In the genomic region with DNA sequence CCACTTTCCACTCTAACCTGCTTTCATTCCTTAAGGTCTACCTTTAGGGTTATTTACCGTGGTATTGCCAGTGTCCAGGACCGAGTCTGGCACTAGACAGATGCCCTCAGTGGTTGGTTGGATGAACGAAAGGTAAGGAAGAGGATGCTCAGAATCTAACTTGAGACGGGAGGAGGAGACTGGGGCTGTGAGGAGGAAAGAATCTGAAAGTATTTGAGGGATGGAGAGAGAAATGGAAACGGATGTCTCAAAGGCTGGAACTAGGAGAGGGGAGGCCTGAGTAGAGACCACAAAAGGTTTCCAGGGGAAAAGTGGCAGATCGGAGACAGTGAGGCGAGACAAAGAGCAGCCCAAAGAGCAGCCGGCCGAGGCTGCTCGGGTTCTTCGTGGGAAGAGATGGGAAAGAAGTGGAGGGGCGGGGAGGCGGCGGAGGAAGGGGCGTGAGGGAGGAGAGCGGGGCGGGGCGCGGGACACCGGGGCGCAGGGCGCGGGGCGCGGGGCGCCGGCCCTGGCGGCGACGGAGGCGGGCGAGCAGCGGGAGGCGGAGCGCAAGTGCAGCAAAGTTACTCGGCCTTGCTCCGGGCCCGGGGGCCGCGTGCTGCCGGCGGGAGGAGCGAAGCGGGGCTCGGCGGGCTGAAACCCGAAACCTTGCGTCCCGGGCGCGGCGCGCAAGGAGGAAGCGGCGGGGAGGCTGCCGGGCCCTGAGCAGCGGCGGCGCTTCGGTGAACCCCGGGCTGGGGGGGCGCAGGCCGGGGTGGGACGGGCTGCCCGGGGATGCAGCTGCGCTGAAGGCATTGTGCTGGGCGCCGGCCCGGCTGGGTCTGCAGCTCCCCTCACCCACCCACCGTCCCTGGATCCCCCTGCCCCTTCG, we compare ENCODE assay signal across 8 mouse cellular contexts. TPM values are rescaled to one million over a fixed set of nuclear protein-coding genes. Genes with fewer than 3 reads are reported as not detected.
DNase-seq lines count a peak whose midpoint lies in the region; ATAC-seq lines count a peak whose summit lies in the region.

No protein-coding gene starts in this region.

- under 1% methylated on average over 35 of the region's 71 CpGs for WGBS in embryonic facial prominence, embryonic 11.5 days
- 1% methylated on average over 52 of the region's 71 CpGs for WGBS in heart, embryonic 11.5 days (ENCODE audit: insufficient replicate concordance)
- 1% methylated on average over 50 of the region's 71 CpGs for WGBS in lung, embryonic 15.5 days

- DNase-seq in CD4-positive helper T cell, adult 2 months (ENCODE audit: low read depth, low spot score), result peak; percentile 5
- peak; percentile 39 for DNase-seq in adrenal gland, adult 8-10 months
- peak; percentile 76 for DNase-seq in embryonic facial prominence, embryonic 11.5 days (ENCODE audit: low spot score)
- peak; percentile 37 for DNase-seq in kidney, adult 9 months
- DNase-seq in ovary, postnatal 14 days (ENCODE audit: low spot score), result peak; percentile 63
- DNase-seq in urinary bladder, postnatal 10 days (ENCODE audit: low spot score), result peak; percentile 51

- H3K4me1 ChIP-seq in embryonic facial prominence, embryonic 11.5 days (ENCODE audit: control insufficient read depth, insufficient read depth, low read length), result no peaks in the 10 kb centered on the region
- peaks cover 9% of the 10 kb centered on the region; the same call in 1 of the 2 replicates for H3K4me1 ChIP-seq in heart, embryonic 11.5 days (ENCODE audit: control insufficient read depth, insufficient read depth, low read length)
- peaks cover 26% of the 10 kb centered on the region for H3K4me1 ChIP-seq in lung, embryonic 15.5 days

- no peaks in the 10 kb centered on the region for H3K36me3 ChIP-seq in embryonic facial prominence, embryonic 11.5 days (replicated peaks; ENCODE audit: control insufficient read depth, insufficient read depth, low read depth, low read length)
- no peaks in the 10 kb centered on the region for H3K36me3 ChIP-seq in heart, embryonic 11.5 days (ENCODE audit: control insufficient read depth, insufficient read depth, low read length)
- H3K36me3 ChIP-seq in lung, embryonic 15.5 days, result no peaks in the 10 kb centered on the region

- H3K9ac ChIP-seq in embryonic facial prominence, embryonic 11.5 days (replicated peaks; ENCODE audit: low read length), result peak overlapping the region; percentile 92
- H3K9ac ChIP-seq in heart, embryonic 11.5 days (ENCODE audit: low read depth, low read length), result peak overlapping the region; percentile 83
- peak overlapping the region; percentile 65 for H3K9ac ChIP-seq in lung, embryonic 15.5 days

- H3K27ac ChIP-seq in embryonic facial prominence, embryonic 11.5 days (replicated peaks; ENCODE audit: low read depth, low read length), result peak overlapping the region; percentile 90
- H3K27ac ChIP-seq in heart, embryonic 11.5 days (ENCODE audit: low read depth, low read length), result peak overlapping the region; percentile 71
- peak overlapping the region; percentile 85 for H3K27ac ChIP-seq in lung, embryonic 15.5 days

- H3K9me3 ChIP-seq in embryonic facial prominence, embryonic 11.5 days (replicated peaks; ENCODE audit: control insufficient read depth, low read length), result no peaks in the 10 kb centered on the region
- no peaks in the 10 kb centered on the region for H3K9me3 ChIP-seq in heart, embryonic 11.5 days (replicated peaks; ENCODE audit: control insufficient read depth, low read length)
- H3K9me3 ChIP-seq in lung, embryonic 15.5 days, result no peaks in the 10 kb centered on the region

- peak overlapping the region; percentile 75 for H3K4me3 ChIP-seq in embryonic facial prominence, embryonic 11.5 days (ENCODE audit: low read depth, low read length)
- H3K4me3 ChIP-seq in heart, embryonic 11.5 days (ENCODE audit: low read depth, low read length), result peak overlapping the region; percentile 77
- H3K4me3 ChIP-seq in lung, embryonic 15.5 days, result peak overlapping the region; percentile 78

- no peaks in the 10 kb centered on the region for H3K27me3 ChIP-seq in embryonic facial prominence, embryonic 11.5 days (ENCODE audit: control insufficient read depth, insufficient read depth, low read length)
- peaks cover 3% of the 10 kb centered on the region; the same call in 1 of the 2 replicates for H3K27me3 ChIP-seq in heart, embryonic 11.5 days (ENCODE audit: control insufficient read depth, insufficient read depth, low read length)
- no peaks in the 10 kb centered on the region for H3K27me3 ChIP-seq in lung, embryonic 15.5 days

- peak overlapping the region; percentile 85 for H3K4me2 ChIP-seq in embryonic facial prominence, embryonic 11.5 days (ENCODE audit: low read depth, low read length)
- H3K4me2 ChIP-seq in heart, embryonic 11.5 days, result peak overlapping the region; percentile 96
- peak overlapping the region; percentile 93 for H3K4me2 ChIP-seq in lung, embryonic 15.5 days

- peak; percentile 86 for ATAC-seq in embryonic facial prominence, embryonic 11.5 days (replicated peaks; ENCODE audit: insufficient number of reproducible peaks, low FRiP score, low TSS enrichment, low read depth)
- ATAC-seq in heart, embryonic 11.5 days (replicated peaks; ENCODE audit: insufficient number of reproducible peaks, low FRiP score, low TSS enrichment), result peak; percentile 81
- peak; percentile 90 for ATAC-seq in lung, embryonic 15.5 days (ENCODE audit: borderline replicate concordance, extremely low read depth, low FRiP score, low TSS enrichment)

RNA-seq across cellular contexts. Expression of gene Gpr161, which starts 14.0 kb away (rescaled TPM):
- 1 to 10 TPM in 3 of 4 experiments, under 1 TPM in 1; 0.92 to 1.3 (median 1.2) TPM for total RNA-seq in adrenal gland, adult 8-10 months (2022)
- polyA plus RNA-seq in embryonic facial prominence, embryonic 11.5 days (2014; fragmentation: Nextera tagmentation; extraction: Ambion mirVana), result 2.0 and 2.2 TPM in 2 replicates
- polyA plus RNA-seq in heart, embryonic 11.5 days (2014; fragmentation: Nextera tagmentation; extraction: Ambion mirVana), result 0.79 and 1.1 TPM in 2 replicates
- polyA plus RNA-seq in lung, embryonic 15.5 days (2015; fragmentation: Nextera tagmentation; extraction: Ambion mirVana), result 0.84 and 0.89 TPM in 2 replicates

RNA-seq across cellular contexts. Expression of gene Tiprl, which starts 44.8 kb away (rescaled TPM):
- total RNA-seq in adrenal gland, adult 8-10 months (2022), result 10 to 100 TPM; 57.9 to 65.5 (median 62.0) TPM
- polyA plus RNA-seq in embryonic facial prominence, embryonic 11.5 days (2014; fragmentation: Nextera tagmentation; extraction: Ambion mirVana), result 116 and 120 TPM in 2 replicates
- polyA plus RNA-seq in heart, embryonic 11.5 days (2014; fragmentation: Nextera tagmentation; extraction: Ambion mirVana), result 78.4 and 87.6 TPM in 2 replicates
- 102 and 104 TPM in 2 replicates for polyA plus RNA-seq in lung, embryonic 15.5 days (2015; fragmentation: Nextera tagmentation; extraction: Ambion mirVana)

Comparison
In these comparisons a context has a peak if more than half of its experiments do, and no peak if none do; other contexts are left out.
1. Peak in every context shown above with its lines: DNase-seq, ATAC-seq, H3K4me3 ChIP-seq and H3K27ac ChIP-seq.
2. DNase-seq: peak in every context shown above with its lines; median percentile 76 in embryonic facial prominence, embryonic 11.5 days; 63 in ovary, postnatal 14 days; 51 in urinary bladder, postnatal 10 days; 39 in adrenal gland, adult 8-10 months; 37 in kidney, adult 9 months; 5 in CD4-positive helper T cell, adult 2 months.